Mouse (Mus musculus) megakaryocyte, embryonic 14.5 days (primary cell): ENCODE results near the gene Hoxc5.

Experiments
- FLI1 ChIP-seq: IDR thresholded peaks from 2 replicates; pipeline ENCODE4 v1.6.1; 2012; ENCODE audit warnings: low read length, inconsistent platforms, mixed read lengths
- GATA1 ChIP-seq: IDR thresholded peaks from 3 replicates; pipeline ENCODE4 v1.6.1; 2012; ENCODE audit warnings: mixed read lengths, low read length, inconsistent platforms, borderline replicate concordance

- TF ChIP-seq GATA1: no peak
- TF ChIP-seq FLI1: no peak
These were observed 75.0 kb downstream of the Hoxc5 start for GRCm38 (mm10) chr15:103042209-103042608.
